Mouse (Mus musculus): ENCODE measurements around the gene Jazf1.

- TF ChIP-seq POLR2A (IDR thresholded peaks at IDR 0.05; ENCODE audit: low read depth, low read length) (no peak), EP300 (IDR thresholded peaks at IDR 0.05; ENCODE audit: low read length) (no peak), USF1 (IDR thresholded peaks at IDR 0.05; ENCODE audit: low read depth, low read length) (no peak), CTCF (conservative IDR thresholded peaks at IDR 0.05 in 1 of 2, IDR thresholded peaks at IDR 0.05 in 1 of 2; ENCODE audit: low read depth in 2 of 2, low read length in 2 of 2) (no peak), KAT2A (IDR thresholded peaks at IDR 0.05; ENCODE audit: insufficient replicate concordance, low read length) (no peak), TBP (conservative IDR thresholded peaks at IDR 0.05; ENCODE audit: low read depth, low read length) (no peak), ZMIZ1 (IDR thresholded peaks at IDR 0.05; ENCODE audit: low read depth, low read length) (no peak), JUND (conservative IDR thresholded peaks at IDR 0.05; ENCODE audit: low read depth, low read length) (no peak), MYC (IDR thresholded peaks at IDR 0.05; ENCODE audit: low read depth, low read length) (no peak)
Measured at GRCm38 (mm10) chr6:52954441-52954840, 114.0 kb downstream of the Jazf1 start.
